Mouse (Mus musculus): ENCODE results near the gene Ccdc18. TPM values are rescaled to one million over a fixed set of nuclear protein-coding genes. Genes with fewer than 3 reads are reported as not detected.
"Not testable (repeated sequence)": the region's sequence is repeated elsewhere in the genome, so short reads cannot be mapped to it uniquely, and the experiment has no call there.

Gene Ccdc18
- total and polyA plus RNA-seq, 3 experiments, result 0.77 to 31.3 (median 17.4) TPM

DNA sequence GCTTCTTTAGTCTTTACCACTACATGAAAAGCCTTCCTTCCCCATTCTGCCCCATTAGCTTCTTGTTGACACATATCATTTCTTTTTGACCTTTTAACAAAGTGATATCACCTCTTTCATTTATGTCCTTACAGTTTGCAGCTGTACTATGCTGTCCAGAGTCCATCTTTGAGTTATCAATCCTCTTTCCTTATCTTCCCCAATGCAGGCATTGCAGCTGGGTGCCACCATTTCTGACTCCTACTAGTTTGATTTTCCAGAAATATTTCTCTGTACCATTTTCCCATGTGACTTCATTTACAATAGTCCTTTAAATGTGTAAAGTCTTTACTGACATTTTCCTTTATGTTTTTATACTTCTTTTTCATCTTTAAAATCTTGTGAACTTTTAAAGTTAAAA lies 134.3 kb downstream of the Ccdc18 start:
- H3K27me3 ChIP-seq (ENCODE audit: insufficient read depth, low read length), result no peaks in the 10 kb centered on the region
- H3K4me3 ChIP-seq (ENCODE audit: low read depth, low read length), result no peak overlapping the region
- ATAC-seq (ENCODE audit: extremely low read depth, insufficient number of reproducible peaks, low FRiP score, poor library complexity, severe bottlenecking) (no peak), DNase-seq (ENCODE audit: low spot score) (no peak)
- no peaks in the 10 kb centered on the region for H3K36me3 ChIP-seq (replicated peaks)
- TF ChIP-seq GATA1 (IDR thresholded peaks at IDR 0.05; ENCODE audit: borderline replicate concordance, low read length) (no peak), TAL1 (conservative IDR thresholded peaks at IDR 0.05; ENCODE audit: low read depth, low read length) (0 out of 2 replicates have a peak, but pooled peaks have one; percentile 7)
- peaks cover 37% of the 10 kb centered on the region for H3K4me1 ChIP-seq (ENCODE audit: insufficient read depth, low read depth, low read length)
- H3K9me3 ChIP-seq (replicated peaks), result no peaks in the 10 kb centered on the region

DNA sequence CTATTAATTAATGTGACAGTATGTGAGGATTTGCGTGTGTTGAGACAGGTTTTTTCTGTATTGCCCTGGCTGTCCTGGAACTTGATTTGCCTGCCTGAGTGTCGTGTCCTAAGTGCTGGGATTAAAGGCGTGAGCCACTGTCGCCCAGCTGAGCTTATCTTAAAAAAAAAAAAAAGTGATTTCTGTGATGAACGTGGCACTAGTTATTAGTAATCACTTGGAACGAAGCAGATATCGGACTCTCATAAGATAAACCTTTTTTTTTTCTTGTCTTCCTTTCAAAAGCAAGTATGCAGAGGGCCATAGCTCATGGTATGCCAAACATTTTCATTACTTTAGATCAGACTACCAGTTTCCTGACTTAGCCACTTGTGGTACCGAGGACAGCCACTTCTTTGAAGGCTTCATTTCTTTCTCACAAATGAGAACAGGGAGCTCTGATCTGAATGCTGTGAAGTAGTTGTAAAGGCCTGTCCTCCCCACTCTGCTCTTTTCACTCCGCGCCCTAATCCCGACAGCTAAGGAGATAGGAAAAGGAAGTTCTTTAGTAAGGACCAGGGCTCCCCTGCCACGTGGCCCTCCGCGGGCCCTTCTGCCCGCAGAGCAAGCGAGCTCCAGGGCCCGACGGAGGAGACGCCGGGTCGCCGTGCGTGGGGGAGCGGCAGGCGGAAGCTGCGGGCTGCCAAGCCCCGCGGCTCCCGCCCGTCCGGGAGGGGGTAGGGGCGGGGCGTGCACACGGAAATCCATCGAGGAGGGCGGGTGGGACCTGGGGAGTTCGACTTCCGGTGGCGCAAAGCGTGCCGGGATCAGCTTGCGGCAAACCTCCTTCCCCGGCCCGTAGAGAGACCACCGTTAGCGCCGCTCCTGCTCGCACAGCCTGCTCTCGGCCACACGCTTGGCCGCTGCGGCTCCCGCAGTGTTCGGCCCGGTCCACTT lies 135.7 kb downstream of the Ccdc18 start, which contains the start of gene Dr1:
TSS of gene Dr1 (plus strand) at position 771 of the 936 bp plus-strand sequence.
- Histone ChIP-seq H3K4me3 (ENCODE audit: low read depth, low read length) (peak within 1 kb of the TSS; percentile 99), H3K36me3 (replicated peaks) (peaks cover 9% of the 10 kb centered on the region), H3K4me1 (ENCODE audit: insufficient read depth, low read depth, low read length) (peaks cover 35% of the 10 kb centered on the region), H3K9me3 (replicated peaks) (no peaks in the 10 kb centered on the region), H3K27me3 (ENCODE audit: insufficient read depth, low read length) (no peaks in the 10 kb centered on the region)
- no peak for TF ChIP-seq GATA1 (IDR thresholded peaks at IDR 0.05; ENCODE audit: borderline replicate concordance, low read length)
- no peak for TF ChIP-seq GATA2 (IDR thresholded peaks at IDR 0.05; ENCODE audit: borderline replicate concordance, low read depth, low read length)
- TF ChIP-seq CTCF (IDR thresholded peaks at IDR 0.05; ENCODE audit: low read depth, low read length), result no peak
- no peak for TF ChIP-seq POLR2AphosphoS5 (IDR thresholded peaks at IDR 0.05; ENCODE audit: insufficient replicate concordance, low read depth, low read length)
- TF ChIP-seq TAL1 (conservative IDR thresholded peaks at IDR 0.05; ENCODE audit: low read depth, low read length), result no peak
- DNase-seq (ENCODE audit: low spot score) (peak; percentile 89), ATAC-seq (ENCODE audit: extremely low read depth, insufficient number of reproducible peaks, low FRiP score, poor library complexity, severe bottlenecking) (peak; percentile 55)

DNA sequence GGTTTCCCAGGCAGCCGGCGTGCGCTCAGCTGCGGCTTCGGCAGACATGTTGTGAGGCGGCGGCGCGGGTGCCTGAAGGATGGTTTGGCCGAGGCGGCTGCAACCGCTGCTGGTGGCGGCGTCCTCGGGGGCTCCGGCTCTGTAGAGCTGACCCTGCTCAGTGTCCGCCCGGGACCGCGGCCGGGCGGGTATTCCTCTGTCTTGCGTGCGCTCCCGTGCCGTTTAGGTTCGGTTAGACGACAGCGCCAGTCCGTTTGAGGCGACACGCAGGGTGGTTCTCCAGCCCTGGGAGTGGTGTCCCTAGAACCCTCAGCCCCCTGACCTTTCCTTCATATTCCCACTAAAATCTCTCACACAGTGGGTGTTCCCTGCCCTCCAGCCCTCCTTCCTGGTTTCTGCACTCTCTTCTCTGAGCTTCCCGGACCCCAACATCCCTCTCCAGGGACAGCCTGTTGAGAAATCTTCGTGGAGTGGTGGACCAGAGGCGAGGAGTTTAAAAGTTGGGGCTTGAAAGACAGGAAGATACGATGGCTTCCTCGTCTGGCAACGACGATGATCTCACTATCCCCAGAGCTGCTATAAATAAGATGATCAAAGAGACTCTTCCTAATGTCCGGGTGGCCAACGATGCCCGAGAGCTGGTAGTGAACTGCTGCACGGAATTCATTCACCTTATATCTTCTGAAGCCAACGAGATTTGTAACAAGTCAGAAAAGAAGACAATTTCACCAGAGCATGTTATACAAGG lies 136.6 kb downstream of the Ccdc18 start:
- H3K36me3 ChIP-seq (replicated peaks), result peaks cover 14% of the 10 kb centered on the region
- H3K27me3 ChIP-seq (ENCODE audit: insufficient read depth, low read length), result no peaks in the 10 kb centered on the region
- H3K4me3 ChIP-seq (ENCODE audit: low read depth, low read length), result peak overlapping the region; percentile 99
- H3K9me3 ChIP-seq (replicated peaks), result no peaks in the 10 kb centered on the region
- DNase-seq (ENCODE audit: low spot score), result no peak
- ATAC-seq (ENCODE audit: extremely low read depth, insufficient number of reproducible peaks, low FRiP score, poor library complexity, severe bottlenecking), result no peak
- H3K4me1 ChIP-seq (ENCODE audit: insufficient read depth, low read depth, low read length), result peaks cover 35% of the 10 kb centered on the region
- TF ChIP-seq TAL1 (conservative IDR thresholded peaks at IDR 0.05; ENCODE audit: low read depth, low read length), result no peak
- TF ChIP-seq POLR2AphosphoS5 (IDR thresholded peaks at IDR 0.05; ENCODE audit: insufficient replicate concordance, low read depth, low read length), result no peak
- TF ChIP-seq GATA2 (IDR thresholded peaks at IDR 0.05; ENCODE audit: borderline replicate concordance, low read depth, low read length), result no peak
- TF ChIP-seq GATA1 (IDR thresholded peaks at IDR 0.05; ENCODE audit: borderline replicate concordance, low read length), result no peak
- TF ChIP-seq CTCF (IDR thresholded peaks at IDR 0.05; ENCODE audit: low read depth, low read length), result no peak

DNA sequence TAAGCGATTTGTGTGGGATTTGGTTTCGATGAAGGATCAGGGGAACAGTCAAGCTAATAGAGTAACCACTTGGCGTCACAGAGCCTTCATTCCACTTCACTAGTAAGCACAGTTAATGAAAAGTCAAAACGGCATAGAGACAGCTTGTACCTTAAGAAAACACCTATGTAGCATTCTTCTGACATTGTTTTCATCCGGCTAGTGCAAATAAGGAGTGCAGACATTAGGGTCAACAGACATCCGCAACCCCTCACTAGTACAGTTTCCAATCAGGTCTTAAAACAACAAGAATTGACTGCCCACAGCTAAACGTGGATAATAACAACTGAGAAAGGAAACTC lies 137.1 kb downstream of the Ccdc18 start:
- ATAC-seq (ENCODE audit: extremely low read depth, insufficient number of reproducible peaks, low FRiP score, poor library complexity, severe bottlenecking) (no peak), DNase-seq (ENCODE audit: low spot score) (no peak)
- no peak for TF ChIP-seq POLR2AphosphoS5 (IDR thresholded peaks at IDR 0.05; ENCODE audit: insufficient replicate concordance, low read depth, low read length)
- no peak for TF ChIP-seq GATA1 (IDR thresholded peaks at IDR 0.05; ENCODE audit: borderline replicate concordance, low read length)
- no peak for TF ChIP-seq CTCF (IDR thresholded peaks at IDR 0.05; ENCODE audit: low read depth, low read length)
- no peak for TF ChIP-seq TAL1 (conservative IDR thresholded peaks at IDR 0.05; ENCODE audit: low read depth, low read length)
- no peak for TF ChIP-seq GATA2 (IDR thresholded peaks at IDR 0.05; ENCODE audit: borderline replicate concordance, low read depth, low read length)
- peaks cover 16% of the 10 kb centered on the region for H3K36me3 ChIP-seq (replicated peaks)
- peak overlapping the region; percentile 99 for H3K4me3 ChIP-seq (ENCODE audit: low read depth, low read length)
- H3K27me3 ChIP-seq (ENCODE audit: insufficient read depth, low read length), result no peaks in the 10 kb centered on the region
- no peaks in the 10 kb centered on the region for H3K9me3 ChIP-seq (replicated peaks)
- peaks cover 35% of the 10 kb centered on the region for H3K4me1 ChIP-seq (ENCODE audit: insufficient read depth, low read depth, low read length)

DNA sequence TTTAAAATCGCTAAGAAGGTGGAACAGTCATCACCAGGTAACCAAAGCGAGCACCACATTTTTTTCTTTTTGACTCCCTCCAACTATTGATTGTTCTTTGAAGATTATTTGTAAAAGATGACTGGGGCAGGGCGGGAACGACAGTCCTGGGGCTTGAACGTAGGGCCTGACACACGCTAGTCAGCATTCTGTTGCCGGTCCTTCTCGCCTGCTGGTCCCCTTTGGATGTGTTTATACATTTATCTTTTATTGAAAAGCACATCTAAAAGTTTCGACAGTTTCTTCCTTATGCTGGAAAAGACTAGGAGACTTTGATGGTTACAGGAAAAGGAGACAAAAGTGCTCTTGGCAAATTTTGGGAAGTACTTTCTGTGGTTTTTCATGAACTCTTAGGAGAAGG lies 137.7 kb downstream of the Ccdc18 start:
- H3K9me3 ChIP-seq (replicated peaks), result no peaks in the 10 kb centered on the region
- no peaks in the 10 kb centered on the region for H3K27me3 ChIP-seq (ENCODE audit: insufficient read depth, low read length)
- peaks cover 35% of the 10 kb centered on the region for H3K4me1 ChIP-seq (ENCODE audit: insufficient read depth, low read depth, low read length)
- ATAC-seq (ENCODE audit: extremely low read depth, insufficient number of reproducible peaks, low FRiP score, poor library complexity, severe bottlenecking), result no peak
- no peak for DNase-seq (ENCODE audit: low spot score)
- TF ChIP-seq GATA2 (IDR thresholded peaks at IDR 0.05; ENCODE audit: borderline replicate concordance, low read depth, low read length), result no peak
- TF ChIP-seq GATA1 (IDR thresholded peaks at IDR 0.05; ENCODE audit: borderline replicate concordance, low read length), result no peak
- TF ChIP-seq TAL1 (conservative IDR thresholded peaks at IDR 0.05; ENCODE audit: low read depth, low read length), result no peak
- peak overlapping the region; percentile 99 for H3K4me3 ChIP-seq (ENCODE audit: low read depth, low read length)
- H3K36me3 ChIP-seq (replicated peaks), result peaks cover 21% of the 10 kb centered on the region

DNA sequence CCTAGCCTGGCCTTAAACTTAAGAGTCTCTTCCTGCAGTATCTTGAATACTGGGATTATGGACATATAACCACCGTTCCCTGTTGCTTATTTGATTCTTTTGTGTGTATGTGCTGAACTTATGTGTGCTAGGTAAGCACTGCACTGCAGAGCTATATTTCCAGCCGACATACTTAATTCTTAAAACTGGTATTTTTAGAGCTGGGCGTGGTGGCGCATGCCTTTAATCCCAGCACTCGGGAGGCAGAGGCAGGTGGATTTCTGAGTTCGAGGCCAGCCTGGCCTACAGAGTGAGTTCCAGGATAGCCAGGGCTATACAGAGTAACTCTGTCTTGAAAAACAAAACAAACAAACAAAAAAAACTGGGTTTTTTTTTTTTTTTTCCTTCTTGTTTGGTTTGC lies 138.7 kb downstream of the Ccdc18 start:
- peaks cover 27% of the 10 kb centered on the region for H3K36me3 ChIP-seq (replicated peaks)
- H3K27me3 ChIP-seq (ENCODE audit: insufficient read depth, low read length); DNase-seq (ENCODE audit: low spot score); ATAC-seq (ENCODE audit: extremely low read depth, insufficient number of reproducible peaks, low FRiP score, poor library complexity, severe bottlenecking); H3K9me3 ChIP-seq (replicated peaks): not testable (repeated sequence)
- peak overlapping the region; percentile 44; the same call in 1 of the 2 replicates for H3K4me3 ChIP-seq (ENCODE audit: low read depth, low read length)
- H3K4me1 ChIP-seq (ENCODE audit: insufficient read depth, low read depth, low read length), result peaks cover 35% of the 10 kb centered on the region

Other genes with a start within 250 kb of the Ccdc18 start
- gene Rpl5, start 232.4 kb upstream of the Ccdc18 start, total RNA-seq (2014; fragmentation: Nextera tagmentation), result 875 and 1,036 TPM in 2 replicates
- 329 and 387 TPM in 2 replicates for gene Rpl5, start 232.4 kb upstream of the Ccdc18 start, total RNA-seq (2017)
- gene Rpl5, start 232.4 kb upstream of the Ccdc18 start, polyA plus RNA-seq (2012), result 53.7 and 54.0 TPM in 2 replicates
- 52.3 and 54.3 TPM in 2 replicates for gene Fam69a, start 145.8 kb upstream of the Ccdc18 start, total RNA-seq (2014; fragmentation: Nextera tagmentation)
- gene Fam69a, start 145.8 kb upstream of the Ccdc18 start, total RNA-seq (2017), result 24.9 and 25.8 TPM in 2 replicates
- 1.8 and 2.3 TPM in 2 replicates for gene Fam69a, start 145.8 kb upstream of the Ccdc18 start, polyA plus RNA-seq (2012)
- gene Mtf2, start 67.2 kb upstream of the Ccdc18 start, total RNA-seq (2014; fragmentation: Nextera tagmentation), result 112 and 113 TPM in 2 replicates
- 74.6 and 95.1 TPM in 2 replicates for gene Mtf2, start 67.2 kb upstream of the Ccdc18 start, total RNA-seq (2017)
- 18.5 and 26.6 TPM in 2 replicates for gene Mtf2, start 67.2 kb upstream of the Ccdc18 start, polyA plus RNA-seq (2012)
- 40.3 and 43.8 TPM in 2 replicates for gene Tmed5, start 255 bp upstream of the Ccdc18 start, total RNA-seq (2014; fragmentation: Nextera tagmentation)
- 31.0 and 48.4 TPM in 2 replicates for gene Tmed5, start 255 bp upstream of the Ccdc18 start, total RNA-seq (2017)
- 31.8 and 43.3 TPM in 2 replicates for gene Tmed5, start 255 bp upstream of the Ccdc18 start, polyA plus RNA-seq (2012)
- 87.7 and 91.5 TPM in 2 replicates for gene Dr1, start 136.0 kb downstream of the Ccdc18 start, total RNA-seq (2014; fragmentation: Nextera tagmentation)
- gene Dr1, start 136.0 kb downstream of the Ccdc18 start, total RNA-seq (2017), result 59.1 and 66.4 TPM in 2 replicates
- 29.9 and 42.5 TPM in 2 replicates for gene Dr1, start 136.0 kb downstream of the Ccdc18 start, polyA plus RNA-seq (2012)
- gene Pigg, start 179.7 kb downstream of the Ccdc18 start, total RNA-seq (2014; fragmentation: Nextera tagmentation), result 6.1 and 11.7 TPM in 2 replicates
- gene Pigg, start 179.7 kb downstream of the Ccdc18 start, total RNA-seq (2017), result 11.3 and 11.4 TPM in 2 replicates
- gene Pigg, start 179.7 kb downstream of the Ccdc18 start, polyA plus RNA-seq (2012), result 1.3 and 2.0 TPM in 2 replicates
- not detected in 2 replicates for gene Gm42517, start 235.0 kb downstream of the Ccdc18 start, total RNA-seq (2014; fragmentation: Nextera tagmentation)
- not detected in 2 replicates for gene Gm42517, start 235.0 kb downstream of the Ccdc18 start, total RNA-seq (2017)
- not detected in 2 replicates for gene Gm42517, start 235.0 kb downstream of the Ccdc18 start, polyA plus RNA-seq (2012)

Data from G1E (cell line).